Mouse (Mus musculus) forebrain, embryonic 14.5 days (tissue): ENCODE results near the gene Arhgef17. TPM values are rescaled to one million over a fixed set of nuclear protein-coding genes. Genes with fewer than 3 reads are reported as not detected.

Source experiments
- ATAC-seq: fragments of 200-750 bp; cut with Nextera tagmentation; 2 replicates; pipeline ENCODE4 v1.8.0; 2017; ENCODE audit warnings: mild to moderate bottlenecking, moderate library complexity
- DNase-seq: peaks from one replicate; pipeline ENCODE4 v3.0.0-alpha.2; 2015; ENCODE audit warnings: low spot score
- H3K27ac ChIP-seq: fragments of 300-500 bp; sonication (generic); 2 replicates; pipeline ENCODE4 v1.5.1; 2014; ENCODE audit warnings: low read depth, mild to moderate bottlenecking, control low read depth, low read length, moderate library complexity
- H3K27me3 ChIP-seq: fragments of 300-500 bp; sonication (generic); replicated peaks from 2 replicates; pipeline ENCODE4 v1.6.1; 2014; ENCODE audit warnings: low read length, control low read depth, mixed read lengths; ENCODE audit not compliant: control insufficient read depth, insufficient read depth
- H3K36me3 ChIP-seq: fragments of 300-500 bp; sonication (generic); 2 replicates; pipeline ENCODE4 v1.6.1; 2014; ENCODE audit warnings: low read length, control low read depth; ENCODE audit not compliant: control insufficient read depth, insufficient read depth
- H3K4me1 ChIP-seq: fragments of 300-500 bp; sonication (generic); 2 replicates; pipeline ENCODE4 v1.6.1; 2014; ENCODE audit warnings: antibody characterized with exemption, low read length, control low read depth; ENCODE audit not compliant: control insufficient read depth, insufficient read depth
- H3K4me2 ChIP-seq: fragments of 300-500 bp; sonication (generic); 2 replicates; pipeline ENCODE4 v1.6.1; 2014; ENCODE audit warnings: mild to moderate bottlenecking, control low read depth, low read length
- H3K4me3 ChIP-seq: fragments of 300-500 bp; sonication (generic); 2 replicates; pipeline ENCODE4 v1.5.1; 2014; ENCODE audit warnings: low read depth, low read length, control low read depth
- H3K9ac ChIP-seq: fragments of 300-500 bp; sonication (generic); 2 replicates; pipeline ENCODE4 v1.6.1; 2014; ENCODE audit warnings: mild to moderate bottlenecking, low read length, control low read depth, moderate library complexity
- H3K9me3 ChIP-seq: fragments of 300-500 bp; sonication (generic); replicated peaks from 2 replicates; pipeline ENCODE4 v1.6.1; 2016; ENCODE audit warnings: low read length, control low read depth, mixed read lengths; ENCODE audit not compliant: control insufficient read depth
- WGBS: fragments of 180-500 bp; shearing (Covaris S2); extraction: QIAGEN DNeasy Blood & Tissue Kit; methylation state at CpG from one replicate; pipeline ENCODE4 v1.1.7; 2014; 5-methylcytosine and 5-hydroxymethylcytosine counted together
- polyA plus RNA-seq: library from polyadenylated mRNA; unstranded; fragments of >200 nt; fragmentation: Nextera tagmentation; extraction: Ambion mirVana; gene quantifications from 2 replicates; pipeline ENCODE4 v1.2.1, GENCODE M21; 2014

The Arhgef17 gene
- polyA plus RNA-seq, 1 experiment from 2014 or later = 8.0 TPM

DNA sequence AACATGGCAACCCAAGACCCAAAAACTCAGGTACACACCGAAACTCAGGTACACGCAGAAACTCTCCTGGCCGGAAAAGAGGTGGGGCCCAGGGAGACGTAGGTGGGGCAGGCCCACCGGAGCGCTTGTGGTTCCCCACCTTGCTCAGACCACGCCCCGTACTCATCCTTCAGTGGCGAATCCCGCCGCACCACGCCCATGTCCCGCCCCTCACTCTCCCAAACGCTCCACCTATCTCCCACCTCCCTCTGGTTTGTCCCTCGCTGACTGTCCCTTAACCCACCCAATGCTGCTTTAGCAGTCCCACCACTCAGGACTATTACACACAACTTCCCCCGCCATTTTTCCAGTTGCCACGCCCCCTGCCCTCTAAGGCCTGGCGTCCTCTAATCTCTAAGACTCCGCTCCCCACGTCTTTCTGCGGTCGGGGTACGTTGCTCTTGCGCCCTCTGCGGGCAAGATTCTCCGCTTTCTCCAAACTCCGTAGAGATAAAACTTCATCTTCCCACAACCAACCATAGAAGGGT lies 637 bp upstream of the Arhgef17 start:
- peaks cover 28% of the 10 kb centered on the region for H3K4me1 ChIP-seq
- DNase-seq (peak; percentile 93), ATAC-seq (peak; percentile 88)
- H3K36me3 ChIP-seq = no peaks in the 10 kb centered on the region
- peak overlapping the region; percentile 51 for H3K4me3 ChIP-seq
- H3K4me2 ChIP-seq = peak overlapping the region; percentile 92
- H3K9me3 ChIP-seq = no peaks in the 10 kb centered on the region
- peak overlapping the region; percentile 74 for H3K9ac ChIP-seq
- 0 out of 2 replicates have a peak, but pooled peaks cover 6% of the 10 kb centered on the region for H3K27me3 ChIP-seq
- H3K27ac ChIP-seq = peak overlapping the region; percentile 89
- WGBS = under 1% methylated on average over 27 of the region's 27 CpGs

DNA sequence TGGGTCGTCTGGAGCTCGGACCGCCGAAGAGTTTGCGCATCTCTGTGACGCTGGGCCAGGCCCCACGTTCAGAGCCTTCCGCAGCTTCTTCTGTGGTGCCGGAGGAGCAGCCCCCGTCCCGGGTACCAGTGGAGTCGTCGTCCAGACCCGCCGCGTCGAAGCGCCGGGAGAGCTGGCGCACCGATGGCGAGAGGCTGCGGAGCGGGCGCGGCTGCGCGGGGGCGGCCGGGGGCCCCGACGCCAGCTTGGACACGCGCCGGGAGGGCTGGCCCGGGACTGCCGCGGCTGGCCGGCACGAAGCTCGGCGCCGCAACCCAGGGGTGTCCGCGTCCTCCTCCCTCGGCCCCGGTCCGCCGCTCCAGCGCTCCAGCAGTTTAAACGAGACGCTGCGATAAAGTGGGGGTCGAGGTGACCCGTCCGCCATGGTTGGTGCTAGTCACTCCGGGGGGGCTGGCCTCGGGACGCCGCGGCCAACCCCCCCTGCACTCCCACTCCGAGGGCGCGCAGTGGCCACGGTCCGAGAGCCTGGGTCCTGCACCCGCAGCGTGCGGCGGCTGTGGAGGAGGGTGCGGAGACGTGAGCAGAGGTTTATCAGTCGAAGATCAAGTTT lies 486 bp downstream of the Arhgef17 start:
- H3K4me2 ChIP-seq = peak overlapping the region; percentile 92
- DNase-seq (no peak), ATAC-seq (peak; percentile 33)
- 0% methylated on average over 48 of the region's 73 CpGs for WGBS
- 0 out of 2 replicates have a peak, but pooled peaks cover 6% of the 10 kb centered on the region for H3K27me3 ChIP-seq
- no peaks in the 10 kb centered on the region for H3K9me3 ChIP-seq
- peak overlapping the region; percentile 74 for H3K9ac ChIP-seq
- peak overlapping the region; percentile 51 for H3K4me3 ChIP-seq
- no peaks in the 10 kb centered on the region for H3K36me3 ChIP-seq
- H3K4me1 ChIP-seq = peaks cover 39% of the 10 kb centered on the region
- peak overlapping the region; percentile 89 for H3K27ac ChIP-seq

DNA sequence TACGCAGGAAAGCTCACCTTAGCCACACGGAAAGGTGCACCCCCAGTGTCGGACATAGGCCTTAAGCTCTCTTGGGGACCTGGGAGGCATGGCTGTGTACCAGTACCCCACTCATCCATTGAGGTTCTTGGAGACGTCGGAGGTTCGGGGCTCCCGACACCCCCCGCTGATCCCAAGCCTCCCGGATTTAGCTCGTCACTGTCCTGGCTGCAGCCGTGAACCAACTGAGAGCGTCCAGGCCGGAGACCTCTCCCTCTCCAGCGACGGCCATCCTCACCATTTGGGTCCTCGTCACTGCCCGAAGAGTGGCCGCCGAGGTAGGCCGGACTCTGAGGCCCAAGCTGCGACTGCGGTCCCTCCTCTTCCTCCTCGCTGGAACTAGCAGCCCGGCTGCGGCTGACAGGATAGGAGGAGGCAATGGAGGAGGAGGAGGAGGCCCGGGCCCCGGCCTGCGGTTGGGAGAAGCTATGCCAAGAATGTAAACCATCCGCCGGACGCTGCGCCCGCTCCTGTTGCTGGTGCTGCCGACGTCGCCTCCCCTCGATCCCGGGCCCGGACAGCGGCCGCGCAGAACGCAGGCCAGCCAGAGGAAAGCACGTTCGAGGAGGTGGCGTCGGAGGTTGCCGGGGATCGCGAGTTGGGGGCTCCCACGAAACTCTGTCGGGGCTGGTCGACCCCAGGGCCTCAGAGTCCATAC lies 1.1 kb downstream of the Arhgef17 start:
- 4% methylated on average over 51 of the region's 53 CpGs for WGBS
- Histone ChIP-seq H3K4me3 (peak overlapping the region; percentile 51), H3K4me1 (peaks cover 45% of the 10 kb centered on the region), H3K27ac (no peak overlapping the region), H3K9me3 (no peaks in the 10 kb centered on the region), H3K27me3 (0 out of 2 replicates have a peak, but pooled peaks cover 6% of the 10 kb centered on the region), H3K36me3 (no peaks in the 10 kb centered on the region), H3K9ac (peak overlapping the region; percentile 74), H3K4me2 (peak overlapping the region; percentile 92)
- no peak for ATAC-seq
- DNase-seq = peak; percentile 39

DNA sequence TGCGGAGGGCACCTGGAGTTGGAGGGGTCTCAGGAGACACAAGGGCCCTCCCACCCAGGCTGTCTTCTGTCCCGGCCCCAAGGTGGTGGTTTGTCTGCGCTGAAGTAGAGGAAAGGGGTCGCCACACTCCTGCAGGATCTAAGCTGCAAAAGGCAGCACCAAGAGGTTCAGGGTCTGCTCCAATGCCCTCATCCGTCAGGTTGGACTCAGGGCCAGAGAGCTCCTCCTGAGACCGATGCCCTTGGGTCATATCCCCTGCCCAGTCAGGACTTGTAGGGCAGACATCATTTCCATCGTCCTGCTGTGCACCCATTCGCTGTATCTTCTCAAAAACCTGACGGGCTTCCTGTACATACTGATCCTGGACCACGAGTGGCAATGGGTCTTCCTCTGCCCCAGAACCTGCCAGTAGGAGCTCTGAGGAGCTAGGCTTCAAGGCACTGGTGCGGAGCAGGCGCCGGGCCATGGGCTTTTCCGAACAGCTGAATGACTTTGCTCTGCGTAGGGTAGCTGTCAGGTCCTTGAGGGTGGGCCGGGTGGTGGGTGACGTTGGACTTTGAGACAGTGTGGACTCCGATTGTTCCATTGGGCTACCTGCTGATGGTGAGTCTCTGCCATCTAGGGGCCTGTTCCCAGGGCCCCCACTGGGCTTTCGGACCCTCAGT lies 2.1 kb downstream of the Arhgef17 start:
- 85% methylated on average over 19 of the region's 19 CpGs for WGBS
- DNase-seq (no peak), ATAC-seq (no peak)
- H3K4me2 ChIP-seq = peak overlapping the region; percentile 92
- H3K4me1 ChIP-seq = peaks cover 54% of the 10 kb centered on the region
- H3K27me3 ChIP-seq = 0 out of 2 replicates have a peak, but pooled peaks cover 6% of the 10 kb centered on the region
- no peaks in the 10 kb centered on the region for H3K9me3 ChIP-seq
- no peak overlapping the region for H3K27ac ChIP-seq
- H3K9ac ChIP-seq = no peak overlapping the region
- H3K36me3 ChIP-seq = no peaks in the 10 kb centered on the region
- H3K4me3 ChIP-seq = 0 out of 2 replicates have a peak overlapping the region, but pooled peaks have one; percentile 51

DNA sequence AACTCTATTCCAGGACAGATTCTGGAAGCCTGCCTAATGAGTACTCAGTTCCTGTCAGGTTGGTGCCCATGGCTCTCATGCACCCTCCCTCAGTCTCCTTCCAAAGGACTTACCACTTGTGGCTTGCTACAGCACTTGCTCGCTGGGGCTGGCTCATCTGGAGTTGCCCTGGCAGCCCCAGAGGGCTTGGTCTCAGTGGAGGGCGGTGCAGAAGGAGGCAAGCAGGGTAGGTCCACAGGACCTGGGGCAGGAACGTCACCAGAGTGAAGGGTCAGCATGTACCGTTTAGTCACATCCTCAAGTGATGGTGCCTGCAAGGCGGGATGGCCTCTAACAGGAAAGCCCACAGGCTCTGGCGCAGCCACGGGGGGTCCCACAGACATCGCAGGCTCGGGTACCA lies 3.5 kb downstream of the Arhgef17 start:
- H3K4me3 ChIP-seq = peak overlapping the region; percentile 17
- DNase-seq (no peak), ATAC-seq (no peak)
- H3K9ac ChIP-seq = no peak overlapping the region; the same call in 1 of the 2 replicates
- no peak overlapping the region for H3K27ac ChIP-seq
- 0 out of 2 replicates have a peak, but pooled peaks cover 6% of the 10 kb centered on the region for H3K27me3 ChIP-seq
- 67% methylated on average over 9 of the region's 9 CpGs for WGBS
- peak overlapping the region; percentile 92 for H3K4me2 ChIP-seq
- no peaks in the 10 kb centered on the region for H3K9me3 ChIP-seq
- peaks cover 59% of the 10 kb centered on the region for H3K4me1 ChIP-seq
- no peaks in the 10 kb centered on the region for H3K36me3 ChIP-seq

DNA sequence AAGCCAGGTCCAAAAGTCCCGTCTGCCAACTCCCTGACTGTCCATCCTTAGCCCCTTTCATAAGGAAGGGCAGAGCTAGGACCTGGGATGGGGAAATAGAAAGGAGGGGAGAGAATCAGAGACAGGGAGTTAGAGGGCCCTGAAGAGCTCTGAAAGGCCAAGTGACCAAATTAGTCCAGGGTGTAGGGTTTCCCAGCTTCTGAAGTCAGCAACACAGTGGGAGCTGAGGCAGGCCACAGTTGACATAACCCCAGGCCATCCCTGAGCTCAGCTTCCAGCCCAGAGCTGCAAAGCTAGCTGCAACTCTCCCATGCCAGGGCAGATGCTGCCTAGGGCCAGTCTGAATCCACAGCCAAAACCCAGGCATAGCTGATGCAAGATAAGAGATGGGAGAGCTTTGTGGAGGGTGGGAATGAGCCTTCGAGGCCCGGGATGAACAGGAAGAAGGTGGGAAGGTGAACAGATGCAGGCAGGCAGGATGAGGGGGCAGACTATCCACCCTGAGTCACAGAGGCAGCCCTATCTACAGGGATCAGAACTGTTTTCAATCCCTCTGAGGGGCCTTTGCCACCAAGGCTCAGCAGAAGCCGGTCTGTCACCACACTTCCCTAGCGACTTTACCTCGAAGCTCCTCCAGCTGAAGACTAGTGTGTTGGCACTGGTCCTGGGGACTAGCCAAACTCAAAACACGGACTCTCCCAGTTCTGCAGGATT lies 4.5 kb downstream of the Arhgef17 start:
- WGBS = 19% methylated on average over 7 of the region's 7 CpGs
- no peak for ATAC-seq
- Histone ChIP-seq H3K27ac (peak overlapping the region; percentile 27; the same call in 1 of the 2 replicates), H3K27me3 (0 out of 2 replicates have a peak, but pooled peaks cover 6% of the 10 kb centered on the region), H3K4me1 (peaks cover 64% of the 10 kb centered on the region), H3K9ac (peak overlapping the region; percentile 50), H3K4me2 (peak overlapping the region; percentile 92), H3K36me3 (no peaks in the 10 kb centered on the region), H3K4me3 (peak overlapping the region; percentile 17), H3K9me3 (no peaks in the 10 kb centered on the region)
- no peak for DNase-seq

DNA sequence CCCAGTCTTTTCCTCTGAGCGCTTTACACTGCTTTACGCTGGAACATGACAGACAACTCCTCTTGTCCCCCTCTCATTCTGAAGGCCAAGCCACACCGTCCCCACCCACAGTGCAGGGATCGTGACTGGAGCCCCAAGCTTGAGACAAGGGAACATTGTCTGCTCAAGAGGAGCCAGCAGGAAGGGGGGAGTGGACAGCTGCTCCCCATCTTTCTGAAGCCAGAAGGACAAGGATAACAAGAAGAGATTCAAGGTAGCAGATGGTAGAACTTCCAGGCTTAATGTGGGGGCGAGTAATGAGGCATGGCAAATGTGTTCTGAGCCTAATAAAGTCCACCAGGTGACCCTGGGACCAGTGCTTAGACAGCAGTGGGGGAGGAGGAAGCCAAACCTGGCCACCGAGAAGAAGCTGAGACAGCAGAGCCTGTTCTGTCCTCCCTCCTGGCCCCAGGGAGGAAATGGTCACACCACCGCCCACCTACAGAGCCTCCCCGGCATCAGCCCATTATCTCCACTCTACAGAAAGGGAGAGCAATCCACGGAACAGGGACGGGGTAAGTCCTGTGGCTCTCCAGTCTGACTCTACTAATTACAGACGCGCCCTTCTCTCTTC lies 5.5 kb downstream of the Arhgef17 start:
- WGBS = 18% methylated on average over 12 of the region's 12 CpGs
- no peak for DNase-seq
- H3K9ac ChIP-seq = peak overlapping the region; percentile 50; the same call in 1 of the 2 replicates
- no peak for ATAC-seq
- H3K4me3 ChIP-seq = peak overlapping the region; percentile 17
- 0 out of 2 replicates have a peak, but pooled peaks cover 6% of the 10 kb centered on the region for H3K27me3 ChIP-seq
- 0 out of 2 replicates have a peak, but pooled peaks cover 2% of the 10 kb centered on the region for H3K36me3 ChIP-seq
- H3K27ac ChIP-seq = no peak overlapping the region
- H3K9me3 ChIP-seq = no peaks in the 10 kb centered on the region
- H3K4me1 ChIP-seq = peaks cover 63% of the 10 kb centered on the region
- H3K4me2 ChIP-seq = peak overlapping the region; percentile 92
